Comparison of ENCODE assay signal across 10 mouse cellular contexts in genomic region chr9:68591023-68591422, GRCm38 (mm10).
"Had no signal": no experiment of that assay in that cellular context is flagged by ENCODE, and none has a peak within 500 bp of the region (broad histone marks: within the 10 kb centered on the region; RNA-seq: fewer than 3 reads in every experiment).

No protein-coding gene starts in this region.

- ATAC-seq: midbrain, embryonic 16.5 days had no signal

- DNase-seq: lung, adult 18-20 months; lung, embryonic 14.5 days; lung, postnatal 10 days; lung, postnatal 4 days; midbrain, embryonic 14.5 days; right cerebral cortex, postnatal 14 days; thymus, adult 18-20 months; thymus, postnatal 14 days; thymus, postnatal 36 days had no signal
